Comparison of ENCODE assay signal across 34 mouse cellular contexts in the genomic region with DNA sequence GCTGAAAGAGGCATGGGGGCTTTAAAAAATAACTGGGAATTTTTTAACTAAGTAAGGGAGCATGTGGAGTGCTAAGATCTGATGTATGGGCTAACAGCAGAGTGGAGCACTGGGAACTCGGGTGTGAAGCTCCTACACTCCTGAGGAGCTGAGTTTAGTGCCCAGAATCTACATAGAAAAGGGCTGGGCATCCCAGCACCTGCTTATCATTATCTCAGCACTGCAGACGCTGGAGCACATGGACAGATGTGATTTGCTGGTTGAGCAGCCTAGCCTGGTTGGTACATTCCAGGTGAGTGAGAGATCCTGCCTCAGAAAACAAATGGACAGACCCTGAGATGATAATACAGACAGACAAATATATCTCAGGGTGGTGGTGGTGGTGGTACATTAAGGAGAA. TPM values are rescaled to one million over a fixed set of nuclear protein-coding genes. Genes with fewer than 3 reads are reported as not detected.
A peak's percentile ranks its signal among the peaks of the same experiment; 100 is the strongest.
DNase-seq lines count a peak whose midpoint lies in the region; ATAC-seq and TF ChIP-seq lines count a peak whose summit lies in the region.
"Had no signal": no experiment of that assay in that cellular context is flagged by ENCODE, and none has a peak within 500 bp of the region (broad histone marks: within the 10 kb centered on the region; RNA-seq: fewer than 3 reads in every experiment).

No protein-coding gene starts in this region.

- no peak for TF ChIP-seq EP300 in liver, postnatal 0 days (IDR thresholded peaks at IDR 0.05; ENCODE audit: low read depth)

- no peak for ATAC-seq in liver, postnatal 0 days
- peak; percentile 39; the same call in 1 of the 2 replicates for ATAC-seq in liver, embryonic 11.5 days (replicated peaks; ENCODE audit: low FRiP score)
- ATAC-seq in liver, embryonic 16.5 days (ENCODE audit: low read depth), result 0 out of 2 replicates have a peak, but pooled peaks have one; percentile 30
- ATAC-seq: activated CD4-positive, CD25-positive, alpha-beta regulatory T cell, adult 4 months; forebrain, embryonic 14.5 days; forebrain, postnatal 0 days; hindbrain, postnatal 0 days had no signal

- DNase-seq in liver, result peak; percentile 4
- no peak for DNase-seq in liver, postnatal 0 days
- DNase-seq in liver, embryonic 11.5 days (ENCODE audit: low spot score), result no peak
- DNase-seq in urinary bladder, postnatal 36 days (ENCODE audit: low spot score in 2 of 2), result no peak
- DNase-seq in kidney, postnatal 14 days, result no peak
- no peak for DNase-seq in thymus, postnatal 14 days
- DNase-seq: adrenal gland, adult 8-10 months; adrenal gland, postnatal 25 days; B cell, adult 2 months; cerebellum, adult 11 months; cerebellum, adult 2 months; cerebellum, adult 9-11 months; cerebellum, postnatal 25 days; forebrain, postnatal 0 days; gastrocnemius, adult 2 months; gastrocnemius, postnatal 14 days; heart, adult 18-20 months; heart, postnatal 10 days; heart, postnatal 4 days had no signal

- H3K27me3 ChIP-seq in liver, postnatal 0 days (ENCODE audit: insufficient read depth, low read length), result no peaks in the 10 kb centered on the region
- no peaks in the 10 kb centered on the region for H3K27me3 ChIP-seq in liver, embryonic 11.5 days (replicated peaks; ENCODE audit: control insufficient read depth, insufficient read depth, low read length)
- no peaks in the 10 kb centered on the region for H3K27me3 ChIP-seq in liver, embryonic 16.5 days (ENCODE audit: control insufficient read depth, insufficient read depth, low read depth, low read length)
- H3K27me3 ChIP-seq: CH12.LX; embryonic facial prominence, embryonic 12.5 days; embryonic facial prominence, embryonic 15.5 days; heart, embryonic 12.5 days; heart, embryonic 15.5 days had no signal

- no peak overlapping the region for H3K9ac ChIP-seq in liver, postnatal 0 days (replicated peaks)
- no peak overlapping the region for H3K9ac ChIP-seq in liver, embryonic 11.5 days (ENCODE audit: low read depth, low read length)
- H3K9ac ChIP-seq in liver, embryonic 16.5 days (ENCODE audit: low read depth, low read length), result no peak overlapping the region
- H3K9ac ChIP-seq: embryonic facial prominence, embryonic 12.5 days; embryonic facial prominence, embryonic 15.5 days; forebrain, postnatal 0 days; heart, embryonic 12.5 days; heart, embryonic 15.5 days; hindbrain, embryonic 14.5 days had no signal

- 30% methylated on average over 2 of the region's 2 CpGs for WGBS in liver, postnatal 0 days (ENCODE audit: insufficient replicate concordance)
- 39% methylated on average over 2 of the region's 2 CpGs for WGBS in liver, embryonic 11.5 days
- 31% methylated on average over 2 of the region's 2 CpGs for WGBS in liver, embryonic 16.5 days (ENCODE audit: insufficient replicate concordance)

- no peaks in the 10 kb centered on the region for H3K36me3 ChIP-seq in liver, postnatal 0 days (replicated peaks; ENCODE audit: insufficient read depth, low read length)
- H3K36me3 ChIP-seq in liver, embryonic 11.5 days (ENCODE audit: control insufficient read depth, insufficient read depth, low read length), result no peaks in the 10 kb centered on the region
- H3K36me3 ChIP-seq in liver, embryonic 16.5 days (ENCODE audit: control insufficient read depth, insufficient read depth), result no peaks in the 10 kb centered on the region
- H3K36me3 ChIP-seq: embryonic facial prominence, embryonic 12.5 days; embryonic facial prominence, embryonic 15.5 days; G1E; heart, embryonic 12.5 days; heart, embryonic 15.5 days had no signal

- H3K27ac ChIP-seq in liver, postnatal 0 days (ENCODE audit: low read depth), result no peak overlapping the region
- no peak overlapping the region for H3K27ac ChIP-seq in liver, embryonic 11.5 days (ENCODE audit: low read depth, low read length)
- no peak overlapping the region for H3K27ac ChIP-seq in liver, embryonic 16.5 days (ENCODE audit: low read length)
- H3K27ac ChIP-seq: embryonic facial prominence, embryonic 12.5 days; embryonic facial prominence, embryonic 15.5 days; gastrocnemius, adult 2 months; heart, embryonic 15.5 days; hindbrain, embryonic 14.5 days; hindbrain, postnatal 0 days had no signal

- no peak overlapping the region for H3K4me3 ChIP-seq in liver, postnatal 0 days (ENCODE audit: low read depth, low read length)
- no peak overlapping the region for H3K4me3 ChIP-seq in liver, embryonic 11.5 days (ENCODE audit: low read depth, low read length)
- H3K4me3 ChIP-seq in liver, embryonic 16.5 days (ENCODE audit: low read depth, low read length), result no peak overlapping the region
- H3K4me3 ChIP-seq: embryonic facial prominence, embryonic 12.5 days; embryonic facial prominence, embryonic 15.5 days; gastrocnemius, adult 2 months; heart, embryonic 12.5 days; heart, embryonic 15.5 days had no signal

- TF ChIP-seq CTCF in liver, postnatal 0 days (IDR thresholded peaks at IDR 0.05; ENCODE audit: low read depth), result no peak

- no peaks in the 10 kb centered on the region for H3K9me3 ChIP-seq in liver, postnatal 0 days (ENCODE audit: low read length)
- H3K9me3 ChIP-seq in liver, embryonic 11.5 days (ENCODE audit: control insufficient read depth, low read length), result no peaks in the 10 kb centered on the region
- no peaks in the 10 kb centered on the region for H3K9me3 ChIP-seq in liver, embryonic 16.5 days (replicated peaks; ENCODE audit: control insufficient read depth, low read length)
- H3K9me3 ChIP-seq: embryonic facial prominence, embryonic 12.5 days; embryonic facial prominence, embryonic 15.5 days; G1E; heart, embryonic 12.5 days; heart, embryonic 15.5 days had no signal

- H3K4me2 ChIP-seq in liver, postnatal 0 days (ENCODE audit: low read depth, low read length), result no peak overlapping the region
- no peak overlapping the region for H3K4me2 ChIP-seq in liver, embryonic 11.5 days
- no peak overlapping the region for H3K4me2 ChIP-seq in liver, embryonic 16.5 days (ENCODE audit: low read depth, low read length)
- H3K4me2 ChIP-seq: embryonic facial prominence, embryonic 12.5 days; embryonic facial prominence, embryonic 15.5 days; heart, embryonic 12.5 days; heart, embryonic 15.5 days; hindbrain, embryonic 14.5 days had no signal

- H3K4me1 ChIP-seq in liver, postnatal 0 days (ENCODE audit: insufficient read depth), result no peaks in the 10 kb centered on the region
- H3K4me1 ChIP-seq in liver, embryonic 11.5 days (replicated peaks; ENCODE audit: control insufficient read depth, insufficient read depth, low read length), result no peaks in the 10 kb centered on the region
- no peaks in the 10 kb centered on the region for H3K4me1 ChIP-seq in liver, embryonic 16.5 days (ENCODE audit: control insufficient read depth, low read depth, low read length)
- H3K4me1 ChIP-seq: embryonic facial prominence, embryonic 12.5 days; embryonic facial prominence, embryonic 15.5 days; heart, embryonic 12.5 days; heart, embryonic 15.5 days had no signal

RNA-seq across cellular contexts. Expression of a gene that starts 22.6 kb away (rescaled TPM):
- not detected in 2 replicates for polyA plus RNA-seq in liver, postnatal 0 days (2015; fragmentation: Nextera tagmentation; extraction: Ambion mirVana)
- not detected in 2 replicates for polyA plus RNA-seq in liver, embryonic 11.5 days (2014; fragmentation: Nextera tagmentation; extraction: Ambion mirVana)
- polyA plus RNA-seq in liver, embryonic 16.5 days (2015; fragmentation: Nextera tagmentation; extraction: Ambion mirVana), result not detected in 2 replicates
- polyA plus RNA-seq: activated CD4-positive, CD25-positive, alpha-beta regulatory T cell, adult 4 months; brain, embryonic 14.5 days; embryonic facial prominence, embryonic 12.5 days; forebrain, embryonic 11.5 days; forebrain, embryonic 14.5 days; frontal cortex, adult 2 months; G1E; heart, embryonic 12.5 days; heart, embryonic 15.5 days; hindbrain, embryonic 11.5 days; hindbrain, embryonic 14.5 days had no signal

RNA-seq across cellular contexts. Expression of a gene that starts 33.9 kb away (rescaled TPM):
- 0.73 and 0.90 TPM in 2 replicates for polyA plus RNA-seq in liver, postnatal 0 days (2015; fragmentation: Nextera tagmentation; extraction: Ambion mirVana)
- 0.45 TPM in 2 replicates for polyA plus RNA-seq in liver, embryonic 11.5 days (2014; fragmentation: Nextera tagmentation; extraction: Ambion mirVana)
- 0.18 and 0.31 TPM in 2 replicates for polyA plus RNA-seq in liver, embryonic 16.5 days (2015; fragmentation: Nextera tagmentation; extraction: Ambion mirVana)

RNA-seq across cellular contexts. Expression of a gene that starts 47.0 kb away (rescaled TPM):
- 31.0 and 35.9 TPM in 2 replicates for polyA plus RNA-seq in liver, postnatal 0 days (2015; fragmentation: Nextera tagmentation; extraction: Ambion mirVana)
- 44.8 and 46.9 TPM in 2 replicates for polyA plus RNA-seq in liver, embryonic 11.5 days (2014; fragmentation: Nextera tagmentation; extraction: Ambion mirVana)
- polyA plus RNA-seq in liver, embryonic 16.5 days (2015; fragmentation: Nextera tagmentation; extraction: Ambion mirVana), result 29.1 and 29.3 TPM in 2 replicates
